Mouse (Mus musculus) bone marrow, adult 2 months (tissue): Measurements from ENCODE around the gene Acaa1b.

ENCODE experiments used
- CTCF ChIP-seq: fragments of 200-500 bp; IDR thresholded peaks from 2 replicates; pipeline ENCODE4 v1.5.1; 2011; ENCODE audit warnings: low read length, control low read depth; ENCODE audit not compliant: control insufficient read depth, insufficient read depth
- POLR2A ChIP-seq: fragments of 200-500 bp; IDR thresholded peaks from 2 replicates; pipeline ENCODE4 v1.6.1; 2011; ENCODE audit warnings: low read depth, mild to moderate bottlenecking, control low read depth, low read length, borderline replicate concordance; ENCODE audit not compliant: control insufficient read depth

- TF ChIP-seq CTCF = no peak
- no peak for TF ChIP-seq POLR2A
Measured at GRCm38 (mm10) chr9:119203617-119204016, 46.7 kb upstream of the Acaa1b start.
